10 mouse cellular contexts compared by ENCODE assay signal in genomic region chr17:70924565-70925220, GRCm38 (mm10).
DNase-seq lines count a peak whose midpoint lies in the region; ATAC-seq lines count a peak whose summit lies in the region.
"Had no signal": no experiment of that assay in that cellular context is flagged by ENCODE, and none has a peak within 500 bp of the region (broad histone marks: within the 10 kb centered on the region; RNA-seq: fewer than 3 reads in every experiment).

No protein-coding gene starts in this region.

- no peak overlapping the region for H3K9ac ChIP-seq in intestine, embryonic 16.5 days (ENCODE audit: low read depth, low read length)
- H3K9ac ChIP-seq: liver, embryonic 14.5 days had no signal

- H3K4me2 ChIP-seq in intestine, embryonic 16.5 days (ENCODE audit: low read depth, low read length) = no peak overlapping the region

- no peaks in the 10 kb centered on the region for H3K9me3 ChIP-seq in intestine, embryonic 16.5 days (ENCODE audit: control insufficient read depth, low read length)
- H3K9me3 ChIP-seq in forebrain, embryonic 10.5 days = no peaks in the 10 kb centered on the region

- no peak overlapping the region for H3K4me3 ChIP-seq in intestine, embryonic 16.5 days (ENCODE audit: low read length)
- H3K4me3 ChIP-seq in forebrain, embryonic 10.5 days = no peak overlapping the region

- WGBS in intestine, embryonic 16.5 days = 86% methylated on average over 8 of the region's 8 CpGs
- WGBS in forebrain, embryonic 10.5 days = 88% methylated on average over 8 of the region's 8 CpGs

- H3K27me3 ChIP-seq in intestine, embryonic 16.5 days (replicated peaks; ENCODE audit: control insufficient read depth, insufficient read depth, low read length) = no peaks in the 10 kb centered on the region
- H3K27me3 ChIP-seq in forebrain, embryonic 10.5 days (ENCODE audit: poor library complexity, severe bottlenecking) = no peaks in the 10 kb centered on the region

- no peaks in the 10 kb centered on the region for H3K4me1 ChIP-seq in intestine, embryonic 16.5 days (ENCODE audit: control insufficient read depth, insufficient read depth, low read length)
- no peaks in the 10 kb centered on the region for H3K4me1 ChIP-seq in forebrain, embryonic 10.5 days

- ATAC-seq in megakaryocyte, adult 5-6 weeks (ENCODE audit: poor library complexity, severe bottlenecking) = peak; percentile 99
- ATAC-seq in intestine, embryonic 16.5 days = no peak

- DNase-seq in lung, adult 18-20 months = peak; percentile 14 to 18
- no peak for DNase-seq in lung, postnatal 10 days
- peak; percentile 89 for DNase-seq in ZHBTc4 (ENCODE audit: low read depth, low spot score)
- no peak for DNase-seq in gastrocnemius, postnatal 4 days (ENCODE audit: low spot score in 2 of 2)
- DNase-seq in forebrain, embryonic 10.5 days (ENCODE audit: extremely low spot score, low spot score) = no peak
- DNase-seq: cerebellum, adult 11 months; retina, postnatal 1 day had no signal

- H3K36me3 ChIP-seq in intestine, embryonic 16.5 days (ENCODE audit: control insufficient read depth, insufficient read depth, low read length) = no peaks in the 10 kb centered on the region
- H3K36me3 ChIP-seq in forebrain, embryonic 10.5 days (replicated peaks) = no peaks in the 10 kb centered on the region

- H3K27ac ChIP-seq in intestine, embryonic 16.5 days (ENCODE audit: low read length) = no peak overlapping the region
- no peak overlapping the region for H3K27ac ChIP-seq in forebrain, embryonic 10.5 days
- H3K27ac ChIP-seq: liver, embryonic 14.5 days had no signal

Comparison
In these comparisons a context has a peak if more than half of its experiments do, and no peak if none do; other contexts are left out.
1. DNase-seq: peak in lung, adult 18-20 months (2 of 2) and ZHBTc4 (single experiment); none in lung, postnatal 10 days (single experiment), gastrocnemius, postnatal 4 days (0 of 2) and forebrain, embryonic 10.5 days (single experiment).